13 mouse cellular contexts compared by ENCODE assay signal in genomic region chr4:46734906-46735305, GRCm38 (mm10).
DNase-seq lines count a peak whose midpoint lies in the region; ATAC-seq and TF ChIP-seq lines count a peak whose summit lies in the region.
"Had no signal": no experiment of that assay in that cellular context is flagged by ENCODE, and none has a peak within 500 bp of the region (broad histone marks: within the 10 kb centered on the region; RNA-seq: fewer than 3 reads in every experiment).

No protein-coding gene starts in this region.

- H3K27me3 ChIP-seq in hindbrain, embryonic 16.5 days (replicated peaks; ENCODE audit: control insufficient read depth, insufficient read depth, low read length) = no peaks in the 10 kb centered on the region
- H3K27me3 ChIP-seq in hindbrain, embryonic 14.5 days (ENCODE audit: control insufficient read depth, insufficient read depth, low read length) = no peaks in the 10 kb centered on the region
- H3K27me3 ChIP-seq in lung, embryonic 14.5 days (ENCODE audit: insufficient read depth, low read length) = no peaks in the 10 kb centered on the region

- no peak for ATAC-seq in hindbrain, embryonic 16.5 days
- ATAC-seq in hindbrain, embryonic 14.5 days (ENCODE audit: low FRiP score) = no peak
- no peak for ATAC-seq in lung, embryonic 14.5 days (ENCODE audit: insufficient read depth)

- 48% methylated on average over 5 of the region's 5 CpGs for WGBS in hindbrain, embryonic 16.5 days
- WGBS in hindbrain, embryonic 14.5 days = 53% methylated on average over 5 of the region's 5 CpGs
- 36% methylated on average over 5 of the region's 5 CpGs for WGBS in lung, embryonic 14.5 days

- H3K36me3 ChIP-seq in hindbrain, embryonic 16.5 days (ENCODE audit: control insufficient read depth, insufficient read depth, low read length) = peaks cover 3% of the 10 kb centered on the region; the same call in 1 of the 2 replicates
- no peaks in the 10 kb centered on the region for H3K36me3 ChIP-seq in hindbrain, embryonic 14.5 days (replicated peaks; ENCODE audit: control insufficient read depth, insufficient read depth)
- no peaks in the 10 kb centered on the region for H3K36me3 ChIP-seq in lung, embryonic 14.5 days (ENCODE audit: insufficient read depth)
- H3K36me3 ChIP-seq: heart, embryonic 15.5 days had no signal

- no peak for DNase-seq in hindbrain, embryonic 14.5 days (ENCODE audit: low spot score)
- peak; percentile 35 for DNase-seq in lung, embryonic 14.5 days
- no peak for DNase-seq in lung, adult 18-20 months
- DNase-seq in brain, adult 2 months (ENCODE audit: low read depth, low spot score) = peak; percentile 73
- DNase-seq in retina, postnatal 1 day = peak; percentile 45
- no peak for DNase-seq in spleen, postnatal 4 days (ENCODE audit: low spot score in 2 of 2)
- DNase-seq: cerebellum, adult 8-10 months; gastrocnemius, postnatal 36 days; thymus, adult 18-20 months had no signal

- no peaks in the 10 kb centered on the region for H3K9me3 ChIP-seq in hindbrain, embryonic 16.5 days (ENCODE audit: control insufficient read depth, low read length)
- no peaks in the 10 kb centered on the region for H3K9me3 ChIP-seq in hindbrain, embryonic 14.5 days (ENCODE audit: control insufficient read depth, low read length)
- H3K9me3 ChIP-seq in lung, embryonic 14.5 days (ENCODE audit: low read depth, low read length) = no peaks in the 10 kb centered on the region
- H3K9me3 ChIP-seq: heart, embryonic 15.5 days had no signal

- no peak overlapping the region for H3K9ac ChIP-seq in hindbrain, embryonic 16.5 days (ENCODE audit: low read depth, low read length)
- no peak overlapping the region for H3K9ac ChIP-seq in hindbrain, embryonic 14.5 days
- no peak overlapping the region for H3K9ac ChIP-seq in lung, embryonic 14.5 days
- H3K9ac ChIP-seq: heart, embryonic 15.5 days; liver, embryonic 14.5 days had no signal

- no peak overlapping the region for H3K4me3 ChIP-seq in hindbrain, embryonic 16.5 days (ENCODE audit: low read length)
- H3K4me3 ChIP-seq in hindbrain, embryonic 14.5 days (replicated peaks; ENCODE audit: low read length) = no peak overlapping the region
- no peak overlapping the region for H3K4me3 ChIP-seq in lung, embryonic 14.5 days (ENCODE audit: low read depth, low read length)
- H3K4me3 ChIP-seq: heart, embryonic 15.5 days; myocyte had no signal

- 0 out of 2 replicates have a peak, but pooled peaks have one; percentile 10 for TF ChIP-seq CTCF in lung, embryonic 14.5 days (IDR thresholded peaks at IDR 0.05; ENCODE audit: low read depth)

- no peak overlapping the region for H3K4me2 ChIP-seq in hindbrain, embryonic 16.5 days (ENCODE audit: low read length)
- no peak overlapping the region for H3K4me2 ChIP-seq in hindbrain, embryonic 14.5 days (replicated peaks)
- no peak overlapping the region for H3K4me2 ChIP-seq in lung, embryonic 14.5 days
- H3K4me2 ChIP-seq: heart, embryonic 15.5 days had no signal

- peaks cover 11% of the 10 kb centered on the region for H3K4me1 ChIP-seq in hindbrain, embryonic 16.5 days (ENCODE audit: control insufficient read depth, insufficient read depth, low read depth, low read length)
- peaks cover 33% of the 10 kb centered on the region for H3K4me1 ChIP-seq in hindbrain, embryonic 14.5 days (replicated peaks; ENCODE audit: control insufficient read depth, insufficient read depth, low read length)
- H3K4me1 ChIP-seq in lung, embryonic 14.5 days (ENCODE audit: insufficient read depth) = no peaks in the 10 kb centered on the region
- H3K4me1 ChIP-seq: heart, embryonic 15.5 days had no signal

- H3K27ac ChIP-seq in hindbrain, embryonic 16.5 days (ENCODE audit: low read depth, low read length) = 0 out of 2 replicates have a peak overlapping the region, but pooled peaks have one; percentile 16
- no peak overlapping the region for H3K27ac ChIP-seq in hindbrain, embryonic 14.5 days
- H3K27ac ChIP-seq in lung, embryonic 14.5 days (ENCODE audit: low read depth) = no peak overlapping the region
- H3K27ac ChIP-seq: heart, embryonic 15.5 days; liver, embryonic 14.5 days had no signal

Comparison
In these comparisons a context has a peak if more than half of its experiments do, and no peak if none do; other contexts are left out.
1. DNase-seq: peak in lung, embryonic 14.5 days (single experiment), brain, adult 2 months (single experiment) and retina, postnatal 1 day (single experiment); none in hindbrain, embryonic 14.5 days (single experiment), lung, adult 18-20 months (0 of 2) and spleen, postnatal 4 days (0 of 2).